Mouse (Mus musculus): Measurements from ENCODE around the gene Dcaf15. TPM values are rescaled to one million over a fixed set of nuclear protein-coding genes. Genes with fewer than 3 reads are reported as not detected.

Gene Dcaf15
- 3.2 and 3.5 TPM in 2 replicates for polyA plus RNA-seq (2015; fragmentation: Nextera tagmentation; extraction: Ambion mirVana)

DNA sequence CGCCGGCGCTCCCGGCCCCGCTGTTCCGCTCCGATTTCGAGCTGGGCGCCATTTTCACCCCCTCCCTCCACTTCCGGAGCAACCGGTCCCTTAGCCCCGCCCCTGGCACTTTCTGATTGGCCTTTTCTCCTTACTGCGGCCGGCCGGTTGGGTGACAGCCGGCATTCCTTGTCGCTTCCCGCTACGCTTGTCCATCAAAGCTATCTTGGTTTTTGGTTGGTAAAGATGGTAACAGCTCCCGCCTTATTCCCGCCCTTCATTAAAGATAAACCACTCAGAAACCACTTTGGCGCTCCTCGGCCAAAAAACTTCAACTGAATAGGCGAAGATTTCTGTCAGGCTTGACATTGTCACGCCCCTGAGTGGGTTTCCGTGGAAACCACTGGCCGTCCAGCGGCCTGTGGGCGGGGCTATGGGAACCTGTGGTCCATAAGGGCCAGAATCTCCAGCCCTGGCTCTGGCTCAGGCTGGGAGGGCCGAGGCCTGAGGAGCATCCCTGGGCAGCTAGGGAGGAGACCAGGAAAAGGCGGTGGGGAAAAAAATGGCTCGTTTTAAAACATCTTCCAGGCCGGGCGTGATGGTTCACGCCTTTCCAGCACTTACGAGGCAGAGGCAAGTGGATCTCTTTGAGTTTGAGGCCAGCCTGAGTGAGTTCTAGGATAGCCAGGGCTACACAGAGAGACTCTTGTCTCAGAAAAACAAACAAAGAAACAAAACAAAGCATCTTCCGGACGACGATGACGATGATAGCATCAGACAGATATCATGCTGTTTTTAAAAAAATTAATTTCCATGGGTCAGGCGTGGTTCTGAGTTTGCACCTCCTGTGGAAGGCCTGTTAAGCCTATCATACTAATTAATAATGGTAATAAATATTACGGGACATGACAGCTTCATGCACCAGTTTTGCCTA is at the start of gene Dcaf15:
Dcaf15 (minus strand) TSS at position 72 of the 913 bp plus-strand sequence.
- ATAC-seq (ENCODE audit: insufficient read depth), result peak; percentile 96

DNA sequence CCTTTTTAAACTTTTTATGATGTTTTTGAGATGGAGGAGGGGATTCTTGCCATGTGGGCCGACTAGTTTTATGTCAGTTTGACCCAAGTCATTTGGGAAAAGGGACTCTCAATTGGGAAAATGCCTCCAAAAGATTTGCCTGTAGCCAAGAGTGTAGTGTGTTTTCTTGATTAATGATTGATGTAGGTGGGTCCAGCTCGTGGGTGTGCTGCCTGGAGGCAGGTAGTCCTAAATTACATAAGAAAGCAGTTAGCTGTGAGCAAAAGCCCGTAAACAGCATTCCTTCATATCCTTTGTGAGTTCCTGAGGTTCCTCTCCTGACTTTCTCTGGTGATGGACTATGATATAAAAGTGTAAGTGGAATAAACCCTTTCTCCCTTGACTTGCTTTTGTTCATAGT is 44.6 kb upstream of the Dcaf15 start:
- no peak overlapping the region for H3K9ac ChIP-seq
- no peak overlapping the region for H3K27ac ChIP-seq (replicated peaks)
- 0 out of 2 replicates have a peak, but pooled peaks cover under 1% of the 10 kb centered on the region for H3K36me3 ChIP-seq (replicated peaks)
- 55% methylated on average over 3 of the region's 3 CpGs for WGBS (ENCODE audit: insufficient replicate concordance)
- H3K4me3 ChIP-seq (replicated peaks), result no peak overlapping the region
- no peaks in the 10 kb centered on the region for H3K9me3 ChIP-seq (replicated peaks)
- H3K27me3 ChIP-seq, result no peaks in the 10 kb centered on the region
- peaks cover 33% of the 10 kb centered on the region for H3K4me1 ChIP-seq (replicated peaks)
- no peak overlapping the region for H3K4me2 ChIP-seq
- no peak for ATAC-seq (ENCODE audit: insufficient read depth)

More for the DNA sequence above, at the start of gene Dcaf15:
- Histone ChIP-seq H3K4me3 (replicated peaks) (peak within 1 kb of the TSS; percentile 89), H3K4me2 (peak within 1 kb of the TSS; percentile 85), H3K9ac (peak within 1 kb of the TSS; percentile 82), H3K9me3 (replicated peaks) (no peaks in the 10 kb centered on the region), H3K27ac (replicated peaks) (peak within 1 kb of the TSS; percentile 83), H3K4me1 (replicated peaks) (peaks cover 34% of the 10 kb centered on the region), H3K36me3 (replicated peaks) (peaks cover 12% of the 10 kb centered on the region), H3K27me3 (no peaks in the 10 kb centered on the region)
- 8% methylated on average over 42 of the region's 42 CpGs for WGBS (ENCODE audit: insufficient replicate concordance)

DNA sequence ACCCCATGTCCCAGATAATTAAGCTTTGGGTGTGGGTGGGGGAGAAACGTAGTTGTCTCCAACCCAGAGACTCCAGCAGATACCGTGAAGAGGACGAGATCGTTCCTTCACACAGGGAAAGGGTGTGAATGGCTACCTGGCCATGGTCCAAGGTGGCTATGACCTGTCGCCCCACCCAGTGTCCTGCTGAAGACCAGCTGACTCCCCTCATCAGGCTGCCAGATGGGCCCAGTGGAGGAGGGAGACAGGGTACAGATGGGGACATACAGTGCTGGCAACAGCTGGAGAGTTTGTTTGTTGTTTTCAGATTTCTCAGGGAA is 43.9 kb upstream of the Dcaf15 start:
- 71% methylated on average over 5 of the region's 5 CpGs for WGBS (ENCODE audit: insufficient replicate concordance)
- ATAC-seq (ENCODE audit: insufficient read depth), result no peak
- Histone ChIP-seq H3K9me3 (replicated peaks) (no peaks in the 10 kb centered on the region), H3K9ac (no peak overlapping the region), H3K4me1 (replicated peaks) (peaks cover 33% of the 10 kb centered on the region), H3K4me3 (replicated peaks) (peak overlapping the region; percentile 70), H3K4me2 (peak overlapping the region; percentile 93), H3K27ac (replicated peaks) (no peak overlapping the region), H3K27me3 (no peaks in the 10 kb centered on the region), H3K36me3 (replicated peaks) (peaks cover 7% of the 10 kb centered on the region; the same call in 1 of the 2 replicates)

DNA sequence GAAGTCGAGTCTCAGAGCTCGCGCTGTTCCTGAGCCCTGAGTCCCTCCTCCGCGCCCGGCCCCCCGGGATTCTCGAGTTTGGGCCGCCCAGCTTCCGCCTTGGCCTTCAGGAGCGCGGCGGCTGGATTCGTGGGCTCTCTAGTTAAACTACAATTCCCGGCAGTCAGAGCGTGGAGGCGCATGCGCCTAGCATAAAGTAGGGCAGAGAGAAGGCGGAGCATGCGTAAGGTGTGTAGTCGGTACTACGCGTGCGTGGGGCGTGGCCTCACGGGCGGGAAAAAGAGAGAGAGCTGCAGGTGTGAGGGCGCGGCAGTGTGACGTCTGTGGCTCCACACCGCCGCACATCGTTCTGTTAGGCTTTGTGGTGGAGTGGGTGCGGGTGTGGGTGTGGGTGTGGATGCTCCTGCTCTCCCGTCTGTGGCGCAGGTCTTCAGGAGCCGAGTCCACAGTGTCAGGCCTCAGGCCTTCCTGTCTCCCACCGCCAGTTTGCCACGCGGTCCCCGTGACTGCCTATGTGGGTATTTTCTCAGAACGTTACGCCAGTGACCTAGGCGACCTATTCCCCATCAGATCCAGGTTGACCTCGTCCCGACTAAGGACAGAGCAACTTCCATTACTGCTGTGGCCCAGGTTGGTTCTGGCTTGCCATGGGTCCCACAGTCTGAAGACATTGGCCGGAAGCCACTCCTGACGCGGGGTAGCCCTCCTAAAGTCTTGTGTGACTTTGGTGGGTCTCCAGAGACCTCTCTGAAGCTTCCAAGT is 43.4 kb upstream of the Dcaf15 start, which contains the start of the genes Cc2d1a and 4930432K21Rik:
Cc2d1a (minus strand) TSS at position 168 of the 762 bp plus-strand sequence.
4930432K21Rik (plus strand) TSS at position 257 of the 762 bp plus-strand sequence.
- Histone ChIP-seq H3K4me1 (replicated peaks) (peaks cover 33% of the 10 kb centered on the region), H3K27me3 (no peaks in the 10 kb centered on the region), H3K27ac (replicated peaks) (no peak within 1 kb of the TSS), H3K36me3 (replicated peaks) (peaks cover 13% of the 10 kb centered on the region), H3K4me2 (peak within 1 kb of the TSS; percentile 93), H3K4me3 (replicated peaks) (peak within 1 kb of the TSS; percentile 70), H3K9me3 (replicated peaks) (no peaks in the 10 kb centered on the region), H3K9ac (peak within 1 kb of the TSS; percentile 75)
- ATAC-seq (ENCODE audit: insufficient read depth), result peak; percentile 86
- WGBS (ENCODE audit: insufficient replicate concordance), result 16% methylated on average over 49 of the region's 49 CpGs

DNA sequence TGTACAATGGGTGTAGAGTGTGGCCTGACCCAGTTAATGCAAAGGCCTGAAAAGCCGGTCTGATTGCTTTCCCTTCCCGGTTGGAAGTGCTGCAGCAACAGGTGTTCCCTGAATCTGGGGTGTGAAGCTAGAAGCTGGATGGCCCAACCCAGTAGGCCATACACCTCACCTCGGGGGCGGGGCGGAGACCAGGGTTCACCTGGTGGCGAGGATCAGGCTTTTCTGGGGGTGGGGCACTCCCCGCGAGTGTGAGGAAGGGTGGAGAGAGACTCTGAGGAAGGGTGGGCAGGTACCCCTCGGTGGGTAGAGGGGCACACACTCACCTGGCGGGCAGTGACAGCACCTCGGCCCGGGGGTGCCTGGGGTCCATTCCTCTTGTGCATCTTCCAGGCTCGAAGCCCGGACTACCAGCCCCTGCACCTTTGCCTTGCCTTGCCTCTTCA is 42.8 kb upstream of the Dcaf15 start:
- H3K4me3 ChIP-seq (replicated peaks), result peak overlapping the region; percentile 70
- H3K4me1 ChIP-seq (replicated peaks), result peaks cover 33% of the 10 kb centered on the region
- peaks cover 19% of the 10 kb centered on the region for H3K36me3 ChIP-seq (replicated peaks)
- ATAC-seq (ENCODE audit: insufficient read depth), result peak; percentile 45
- no peaks in the 10 kb centered on the region for H3K9me3 ChIP-seq (replicated peaks)
- peak overlapping the region; percentile 93 for H3K4me2 ChIP-seq
- WGBS (ENCODE audit: insufficient replicate concordance), result 7% methylated on average over 14 of the region's 14 CpGs
- H3K27ac ChIP-seq (replicated peaks), result no peak overlapping the region
- H3K9ac ChIP-seq, result peak overlapping the region; percentile 75
- no peaks in the 10 kb centered on the region for H3K27me3 ChIP-seq

DNA sequence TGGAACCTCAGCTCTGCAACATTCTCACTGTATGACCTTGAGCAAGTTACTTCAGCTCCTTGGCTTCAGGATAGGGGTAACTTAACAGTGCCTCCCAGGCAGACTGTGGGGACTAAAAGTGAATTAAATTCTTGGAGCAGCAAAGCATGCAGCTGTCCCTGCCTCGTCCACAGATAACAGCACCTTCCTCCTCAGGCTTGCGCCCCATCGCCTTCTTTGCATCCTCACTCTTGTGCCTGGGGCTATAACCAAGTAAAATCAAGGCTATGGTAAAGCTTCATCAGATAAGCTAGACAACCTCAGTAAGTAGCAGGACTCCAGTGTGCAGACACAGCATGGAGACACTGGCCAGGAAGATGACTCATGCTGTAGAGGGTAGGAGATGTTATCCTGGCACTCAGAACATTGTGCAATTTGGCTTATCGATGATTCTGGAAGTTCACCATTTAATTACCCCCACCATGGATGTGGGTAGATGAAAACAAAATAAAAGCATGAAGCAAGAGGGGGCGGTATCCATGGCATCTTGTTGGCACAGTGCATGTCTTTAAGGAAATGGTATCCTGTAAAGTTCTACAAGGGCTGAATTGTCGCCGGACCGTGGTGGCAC is 40.2 kb upstream of the Dcaf15 start:
- H3K27me3 ChIP-seq, result no peaks in the 10 kb centered on the region
- H3K9ac ChIP-seq, result no peak overlapping the region
- no peak overlapping the region for H3K27ac ChIP-seq (replicated peaks)
- no peak overlapping the region for H3K4me3 ChIP-seq (replicated peaks)
- no peak for ATAC-seq (ENCODE audit: insufficient read depth)
- peaks cover 31% of the 10 kb centered on the region for H3K4me1 ChIP-seq (replicated peaks)
- no peak overlapping the region for H3K4me2 ChIP-seq
- 71% methylated on average over 8 of the region's 8 CpGs for WGBS (ENCODE audit: insufficient replicate concordance)
- peaks cover 40% of the 10 kb centered on the region for H3K36me3 ChIP-seq (replicated peaks)
- H3K9me3 ChIP-seq (replicated peaks), result no peaks in the 10 kb centered on the region

DNA sequence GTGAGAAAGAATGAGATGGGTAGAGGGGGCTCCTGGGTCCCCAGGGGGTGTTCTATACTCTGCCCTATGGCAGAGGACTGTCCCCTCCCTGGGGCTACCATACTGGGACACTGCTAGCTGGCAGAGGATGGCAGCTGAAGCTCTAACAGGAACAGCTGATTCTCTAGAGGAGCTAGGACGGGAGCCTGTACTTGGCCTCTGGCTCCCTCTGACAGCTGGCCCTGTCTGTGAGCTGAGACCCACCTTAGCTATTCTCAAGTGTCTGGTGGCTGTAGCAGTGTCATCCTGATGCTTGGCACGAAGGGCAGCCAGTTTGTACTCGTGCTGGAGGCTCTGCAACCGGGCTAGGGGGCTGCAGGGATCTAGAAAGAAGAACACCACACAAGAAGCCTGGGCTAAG is 36.3 kb upstream of the Dcaf15 start:
- Histone ChIP-seq H3K4me1 (replicated peaks) (no peaks in the 10 kb centered on the region), H3K27me3 (no peaks in the 10 kb centered on the region), H3K4me3 (replicated peaks) (no peak overlapping the region), H3K36me3 (replicated peaks) (peaks cover 74% of the 10 kb centered on the region), H3K4me2 (no peak overlapping the region), H3K27ac (replicated peaks) (no peak overlapping the region), H3K9ac (no peak overlapping the region), H3K9me3 (replicated peaks) (no peaks in the 10 kb centered on the region)
- ATAC-seq (ENCODE audit: insufficient read depth), result no peak
- WGBS (ENCODE audit: insufficient replicate concordance), result 60% methylated on average over 4 of the region's 4 CpGs

DNA sequence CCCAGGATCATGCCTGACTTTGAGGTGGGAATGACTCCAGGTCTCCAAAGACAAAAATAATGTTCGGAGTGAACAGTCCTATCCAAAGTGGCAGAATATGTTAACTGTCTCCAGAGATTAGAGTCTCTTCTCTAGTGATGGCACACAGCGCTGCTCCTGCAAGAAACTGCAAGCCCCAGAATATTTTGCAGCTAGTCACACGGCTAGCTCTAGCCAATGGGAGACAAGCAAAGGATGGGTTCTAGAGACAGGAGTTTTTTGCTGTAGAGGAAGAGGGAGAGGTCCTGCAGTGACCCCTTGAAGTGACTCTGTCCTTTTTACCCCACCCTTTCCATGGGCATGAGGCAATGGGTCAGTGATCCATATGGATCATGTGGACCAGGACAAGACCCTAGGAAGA is 33.3 kb upstream of the Dcaf15 start:
- WGBS (ENCODE audit: insufficient replicate concordance), result 73% methylated on average over 3 of the region's 3 CpGs
- ATAC-seq (ENCODE audit: insufficient read depth), result no peak
- no peak overlapping the region for H3K27ac ChIP-seq (replicated peaks)
- no peaks in the 10 kb centered on the region for H3K4me1 ChIP-seq (replicated peaks)
- no peaks in the 10 kb centered on the region for H3K9me3 ChIP-seq (replicated peaks)
- no peak overlapping the region for H3K9ac ChIP-seq
- no peak overlapping the region for H3K4me2 ChIP-seq
- no peaks in the 10 kb centered on the region for H3K27me3 ChIP-seq
- H3K36me3 ChIP-seq (replicated peaks), result peaks cover 69% of the 10 kb centered on the region
- H3K4me3 ChIP-seq (replicated peaks), result no peak overlapping the region

DNA sequence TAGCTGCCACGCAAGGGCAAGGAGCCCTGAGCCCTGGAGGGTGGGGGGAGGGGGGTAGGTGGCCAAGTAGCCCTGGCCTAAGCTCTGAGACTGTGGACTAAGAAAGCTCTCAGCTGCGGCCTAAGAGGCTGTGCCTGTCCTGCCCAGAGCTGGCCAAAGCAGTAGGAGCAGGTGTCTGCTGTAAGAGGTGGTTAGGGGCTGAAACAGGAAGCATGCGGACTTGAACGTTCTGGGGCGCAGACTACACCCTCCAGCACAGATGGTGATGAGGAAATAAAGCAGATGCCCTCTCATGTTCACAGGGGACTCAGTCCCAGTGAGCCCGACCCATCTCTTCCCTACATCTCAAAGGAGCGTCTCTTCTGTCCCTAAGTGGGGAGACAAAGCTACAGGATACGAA is 27.7 kb upstream of the Dcaf15 start:
- H3K9ac ChIP-seq, result no peak overlapping the region
- WGBS (ENCODE audit: insufficient replicate concordance), result 70% methylated on average over 8 of the region's 8 CpGs
- H3K27ac ChIP-seq (replicated peaks), result no peak overlapping the region
- no peaks in the 10 kb centered on the region for H3K9me3 ChIP-seq (replicated peaks)
- no peak for ATAC-seq (ENCODE audit: insufficient read depth)
- H3K36me3 ChIP-seq (replicated peaks), result peaks cover 21% of the 10 kb centered on the region; the same call in 1 of the 2 replicates
- no peaks in the 10 kb centered on the region for H3K4me1 ChIP-seq (replicated peaks)
- no peak overlapping the region for H3K4me2 ChIP-seq
- 0 out of 2 replicates have a peak, but pooled peaks cover 3% of the 10 kb centered on the region for H3K27me3 ChIP-seq
- H3K4me3 ChIP-seq (replicated peaks), result no peak overlapping the region

DNA sequence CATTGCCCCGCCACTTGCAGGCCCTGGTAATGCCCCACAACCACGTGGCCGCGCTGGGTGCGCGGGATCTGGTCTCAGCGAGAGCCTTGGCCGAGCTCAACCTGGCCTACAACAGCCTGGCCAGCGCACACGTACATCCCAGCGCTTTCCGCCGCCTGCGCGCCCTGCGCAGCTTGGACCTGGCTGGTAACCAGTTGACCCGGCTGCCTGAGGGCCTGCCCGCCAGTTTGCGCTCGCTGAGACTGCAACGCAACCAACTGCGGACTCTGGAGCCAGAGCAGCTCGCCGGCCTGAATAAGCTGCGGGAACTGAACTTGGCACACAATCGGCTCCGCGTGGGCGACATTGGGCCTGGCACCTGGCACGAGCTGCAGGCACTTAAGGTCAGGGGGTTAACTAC is 26.2 kb upstream of the Dcaf15 start:
- Histone ChIP-seq H3K9ac (no peak overlapping the region), H3K4me1 (replicated peaks) (no peaks in the 10 kb centered on the region), H3K27ac (replicated peaks) (no peak overlapping the region), H3K4me2 (no peak overlapping the region), H3K27me3 (0 out of 2 replicates have a peak, but pooled peaks cover 3% of the 10 kb centered on the region), H3K36me3 (replicated peaks) (0 out of 2 replicates have a peak, but pooled peaks cover 11% of the 10 kb centered on the region), H3K9me3 (replicated peaks) (no peaks in the 10 kb centered on the region), H3K4me3 (replicated peaks) (no peak overlapping the region)
- no peak for ATAC-seq (ENCODE audit: insufficient read depth)
- WGBS (ENCODE audit: insufficient replicate concordance), result 68% methylated on average over 30 of the region's 30 CpGs

Measured in liver, embryonic 15.5 days (tissue).